Mouse (Mus musculus) lung, postnatal 25 days (tissue): ENCODE measurements around the gene Kmt5b.
A peak's percentile ranks its signal among the peaks of the same experiment; 100 is the strongest.

ENCODE experiments used
- DNase-seq: peaks from one replicate; pipeline ENCODE4 v3.0.0; 2022; ENCODE audit warnings: low spot score

The Kmt5b gene

GRCm38 (mm10) chr19:3767276-3767780, at the start of gene Kmt5b:
Kmt5b (plus strand) TSS chr19:3767421.
- peak; percentile 49 for DNase-seq

- peak; percentile 72 for DNase-seq
Measured at GRCm38 (mm10) chr19:3718481-3719361, 48.5 kb upstream of the Kmt5b start.

- DNase-seq, result peak; percentile 72
Measured at GRCm38 (mm10) chr19:3719362-3719891, 47.8 kb upstream of the Kmt5b start.

- DNase-seq, result no peak
Measured at GRCm38 (mm10) chr19:3723170-3723569, 44.1 kb upstream of the Kmt5b start.

- DNase-seq, result no peak
Measured at GRCm38 (mm10) chr19:3723904-3724303, 43.3 kb upstream of the Kmt5b start.

- DNase-seq, result peak; percentile 75
Measured at GRCm38 (mm10) chr19:3724779-3725178, 42.4 kb upstream of the Kmt5b start.

GRCm38 (mm10) chr19:3728901-3729300, 38.3 kb upstream of the Kmt5b start:
- no peak for DNase-seq

GRCm38 (mm10) chr19:3730781-3731646, 36.2 kb upstream of the Kmt5b start:
- DNase-seq, result no peak

GRCm38 (mm10) chr19:3736001-3736400, 31.2 kb upstream of the Kmt5b start:
- no peak for DNase-seq

GRCm38 (mm10) chr19:3739650-3740049, 27.6 kb upstream of the Kmt5b start:
- no peak for DNase-seq

GRCm38 (mm10) chr19:3742716-3743115, 24.5 kb upstream of the Kmt5b start:
- no peak for DNase-seq

- DNase-seq, result no peak
Measured at GRCm38 (mm10) chr19:3743362-3743761, 23.9 kb upstream of the Kmt5b start.

GRCm38 (mm10) chr19:3743851-3744512, 23.2 kb upstream of the Kmt5b start:
- DNase-seq, result peak; percentile 56

GRCm38 (mm10) chr19:3752621-3753239, 14.5 kb upstream of the Kmt5b start:
- no peak for DNase-seq

- DNase-seq, result no peak
Measured at GRCm38 (mm10) chr19:3753240-3753633, 14.0 kb upstream of the Kmt5b start.

GRCm38 (mm10) chr19:3753738-3754137, 13.5 kb upstream of the Kmt5b start:
- DNase-seq, result no peak

- no peak for DNase-seq
Measured at GRCm38 (mm10) chr19:3757861-3758260, 9.4 kb upstream of the Kmt5b start.

- no peak for DNase-seq
Measured at GRCm38 (mm10) chr19:3765221-3765820, 1.9 kb upstream of the Kmt5b start.

GRCm38 (mm10) chr19:3766378-3766777, 843 bp upstream of the Kmt5b start:
- DNase-seq, result no peak

GRCm38 (mm10) chr19:3767781-3768696, 818 bp downstream of the Kmt5b start:
- DNase-seq, result peak; percentile 82
